Mouse (Mus musculus): ENCODE results near the gene Aspdh. TPM values are rescaled to one million over a fixed set of nuclear protein-coding genes. Genes with fewer than 3 reads are reported as not detected.

The Aspdh gene
- polyA plus RNA-seq, 1 experiment from 2014 or later, result 3.1 TPM

GRCm38 (mm10) chr7:44468644-44469285, 3.6 kb downstream of the Aspdh start:
- Histone ChIP-seq H3K4me2 (ENCODE audit: low read length) (peak overlapping the region; percentile 83), H3K36me3 (ENCODE audit: control insufficient read depth, insufficient read depth, low read length) (no peaks in the 10 kb centered on the region), H3K4me1 (ENCODE audit: control insufficient read depth, insufficient read depth, low read depth, low read length) (peaks cover 40% of the 10 kb centered on the region), H3K27ac (ENCODE audit: low read depth, low read length) (peak overlapping the region; percentile 92), H3K9me3 (ENCODE audit: control insufficient read depth, low read length) (no peaks in the 10 kb centered on the region), H3K27me3 (replicated peaks; ENCODE audit: control insufficient read depth, insufficient read depth, low read length) (no peaks in the 10 kb centered on the region), H3K4me3 (ENCODE audit: low read length) (peak overlapping the region; percentile 69), H3K9ac (ENCODE audit: low read depth, low read length) (peak overlapping the region; percentile 79)
- WGBS, result 44% methylated on average over 15 of the region's 15 CpGs
- ATAC-seq, result no peak

- no peaks in the 10 kb centered on the region for H3K36me3 ChIP-seq (ENCODE audit: control insufficient read depth, insufficient read depth, low read length)
- ATAC-seq, result no peak
- H3K9me3 ChIP-seq (ENCODE audit: control insufficient read depth, low read length), result no peaks in the 10 kb centered on the region
- H3K4me2 ChIP-seq (ENCODE audit: low read length), result no peak overlapping the region
- peaks cover 36% of the 10 kb centered on the region for H3K4me1 ChIP-seq (ENCODE audit: control insufficient read depth, insufficient read depth, low read depth, low read length)
- no peaks in the 10 kb centered on the region for H3K27me3 ChIP-seq (replicated peaks; ENCODE audit: control insufficient read depth, insufficient read depth, low read length)
- no peak overlapping the region for H3K4me3 ChIP-seq (ENCODE audit: low read length)
- H3K9ac ChIP-seq (ENCODE audit: low read depth, low read length), result peak overlapping the region; percentile 1; the same call in 1 of the 2 replicates
- 85% methylated on average over 16 of the region's 16 CpGs for WGBS
- H3K27ac ChIP-seq (ENCODE audit: low read depth, low read length), result no peak overlapping the region; the same call in 1 of the 2 replicates
Observed at GRCm38 (mm10) chr7:44469677-44470675, 4.8 kb downstream of the Aspdh start.

- Histone ChIP-seq H3K4me1 (ENCODE audit: control insufficient read depth, insufficient read depth, low read depth, low read length) (peaks cover 37% of the 10 kb centered on the region), H3K4me3 (ENCODE audit: low read length) (no peak overlapping the region), H3K27me3 (replicated peaks; ENCODE audit: control insufficient read depth, insufficient read depth, low read length) (no peaks in the 10 kb centered on the region), H3K9ac (ENCODE audit: low read depth, low read length) (peak overlapping the region; percentile 13), H3K36me3 (ENCODE audit: control insufficient read depth, insufficient read depth, low read length) (no peaks in the 10 kb centered on the region), H3K27ac (ENCODE audit: low read depth, low read length) (no peak overlapping the region), H3K4me2 (ENCODE audit: low read length) (no peak overlapping the region), H3K9me3 (ENCODE audit: control insufficient read depth, low read length) (no peaks in the 10 kb centered on the region)
- 89% methylated on average over 16 of the region's 16 CpGs for WGBS
- ATAC-seq, result no peak
Observed at GRCm38 (mm10) chr7:44470696-44471612, 5.8 kb downstream of the Aspdh start.

- no peak overlapping the region for H3K9ac ChIP-seq (ENCODE audit: low read depth, low read length)
- no peaks in the 10 kb centered on the region for H3K36me3 ChIP-seq (ENCODE audit: control insufficient read depth, insufficient read depth, low read length)
- no peak overlapping the region for H3K4me3 ChIP-seq (ENCODE audit: low read length)
- ATAC-seq, result no peak
- 0 out of 2 replicates have a peak overlapping the region, but pooled peaks have one; percentile 7 for H3K27ac ChIP-seq (ENCODE audit: low read depth, low read length)
- H3K9me3 ChIP-seq (ENCODE audit: control insufficient read depth, low read length), result no peaks in the 10 kb centered on the region
- WGBS, result 52% methylated on average over 6 of the region's 6 CpGs
- H3K27me3 ChIP-seq (replicated peaks; ENCODE audit: control insufficient read depth, insufficient read depth, low read length), result no peaks in the 10 kb centered on the region
- H3K4me2 ChIP-seq (ENCODE audit: low read length), result no peak overlapping the region
- H3K4me1 ChIP-seq (ENCODE audit: control insufficient read depth, insufficient read depth, low read depth, low read length), result peaks cover 34% of the 10 kb centered on the region
Observed at GRCm38 (mm10) chr7:44471880-44472557, 6.8 kb downstream of the Aspdh start.

GRCm38 (mm10) chr7:44472558-44472885, 7.3 kb downstream of the Aspdh start:
- WGBS, result 9% methylated on average over 1 of the region's 1 CpGs
- Histone ChIP-seq H3K9me3 (ENCODE audit: control insufficient read depth, low read length) (no peaks in the 10 kb centered on the region), H3K27ac (ENCODE audit: low read depth, low read length) (no peak overlapping the region), H3K27me3 (replicated peaks; ENCODE audit: control insufficient read depth, insufficient read depth, low read length) (no peaks in the 10 kb centered on the region), H3K4me1 (ENCODE audit: control insufficient read depth, insufficient read depth, low read depth, low read length) (peaks cover 32% of the 10 kb centered on the region), H3K9ac (ENCODE audit: low read depth, low read length) (no peak overlapping the region), H3K36me3 (ENCODE audit: control insufficient read depth, insufficient read depth, low read length) (no peaks in the 10 kb centered on the region), H3K4me2 (ENCODE audit: low read length) (no peak overlapping the region), H3K4me3 (ENCODE audit: low read length) (no peak overlapping the region)
- ATAC-seq, result no peak

GRCm38 (mm10) chr7:44472961-44473646, 7.9 kb downstream of the Aspdh start:
- Histone ChIP-seq H3K9me3 (ENCODE audit: control insufficient read depth, low read length) (no peaks in the 10 kb centered on the region), H3K27me3 (replicated peaks; ENCODE audit: control insufficient read depth, insufficient read depth, low read length) (no peaks in the 10 kb centered on the region), H3K9ac (ENCODE audit: low read depth, low read length) (no peak overlapping the region; the same call in 1 of the 2 replicates), H3K4me1 (ENCODE audit: control insufficient read depth, insufficient read depth, low read depth, low read length) (peaks cover 32% of the 10 kb centered on the region), H3K27ac (ENCODE audit: low read depth, low read length) (no peak overlapping the region), H3K4me3 (ENCODE audit: low read length) (no peak overlapping the region), H3K36me3 (ENCODE audit: control insufficient read depth, insufficient read depth, low read length) (no peaks in the 10 kb centered on the region), H3K4me2 (ENCODE audit: low read length) (no peak overlapping the region)
- WGBS, result 59% methylated on average over 9 of the region's 9 CpGs
- ATAC-seq, result no peak

- peaks cover 22% of the 10 kb centered on the region for H3K4me1 ChIP-seq (ENCODE audit: control insufficient read depth, insufficient read depth, low read depth, low read length)
- peaks cover 1% of the 10 kb centered on the region; the same call in 1 of the 2 replicates for H3K27me3 ChIP-seq (replicated peaks; ENCODE audit: control insufficient read depth, insufficient read depth, low read length)
- peak overlapping the region; percentile 67 for H3K27ac ChIP-seq (ENCODE audit: low read depth, low read length)
- no peak overlapping the region for H3K4me2 ChIP-seq (ENCODE audit: low read length)
- WGBS, result 8% methylated on average over 4 of the region's 4 CpGs
- H3K4me3 ChIP-seq (ENCODE audit: low read length), result no peak overlapping the region
- ATAC-seq, result peak; percentile 79
- no peak overlapping the region for H3K9ac ChIP-seq (ENCODE audit: low read depth, low read length)
- H3K9me3 ChIP-seq (ENCODE audit: control insufficient read depth, low read length), result no peaks in the 10 kb centered on the region
- H3K36me3 ChIP-seq (ENCODE audit: control insufficient read depth, insufficient read depth, low read length), result no peaks in the 10 kb centered on the region
Observed at GRCm38 (mm10) chr7:44474419-44474818, 9.2 kb downstream of the Aspdh start.

GRCm38 (mm10) chr7:44475046-44475614, 9.9 kb downstream of the Aspdh start:
- no peaks in the 10 kb centered on the region for H3K9me3 ChIP-seq (ENCODE audit: control insufficient read depth, low read length)
- peaks cover 18% of the 10 kb centered on the region for H3K4me1 ChIP-seq (ENCODE audit: control insufficient read depth, insufficient read depth, low read depth, low read length)
- H3K9ac ChIP-seq (ENCODE audit: low read depth, low read length), result no peak overlapping the region
- peak overlapping the region; percentile 61 for H3K27ac ChIP-seq (ENCODE audit: low read depth, low read length)
- H3K4me2 ChIP-seq (ENCODE audit: low read length), result no peak overlapping the region
- 25% methylated on average over 5 of the region's 5 CpGs for WGBS
- H3K36me3 ChIP-seq (ENCODE audit: control insufficient read depth, insufficient read depth, low read length), result no peaks in the 10 kb centered on the region
- H3K4me3 ChIP-seq (ENCODE audit: low read length), result no peak overlapping the region
- peaks cover 2% of the 10 kb centered on the region; the same call in 1 of the 2 replicates for H3K27me3 ChIP-seq (replicated peaks; ENCODE audit: control insufficient read depth, insufficient read depth, low read length)
- 0 out of 2 replicates have a peak, but pooled peaks have one; percentile 12 for ATAC-seq

Data from hindbrain, embryonic 16.5 days (tissue).